Mouse (Mus musculus) adrenal gland, adult (tissue): ENCODE measurements at regions not wholly inside any gene's neighbourhood (a gene's known extent, or its start where the extent isn't known, plus 50 kb on each side); places are given as distances from the start of the nearest gene placed in this dataset.

Experiments
- DNase-seq, 2 experiments: peaks; one replicate each; pipeline ENCODE4 v3.0.0; 2022 to 2023; ENCODE audit warnings: low spot score in 1 of 2; ENCODE audit not compliant: inconsistent age in 2 of 2

DNA sequence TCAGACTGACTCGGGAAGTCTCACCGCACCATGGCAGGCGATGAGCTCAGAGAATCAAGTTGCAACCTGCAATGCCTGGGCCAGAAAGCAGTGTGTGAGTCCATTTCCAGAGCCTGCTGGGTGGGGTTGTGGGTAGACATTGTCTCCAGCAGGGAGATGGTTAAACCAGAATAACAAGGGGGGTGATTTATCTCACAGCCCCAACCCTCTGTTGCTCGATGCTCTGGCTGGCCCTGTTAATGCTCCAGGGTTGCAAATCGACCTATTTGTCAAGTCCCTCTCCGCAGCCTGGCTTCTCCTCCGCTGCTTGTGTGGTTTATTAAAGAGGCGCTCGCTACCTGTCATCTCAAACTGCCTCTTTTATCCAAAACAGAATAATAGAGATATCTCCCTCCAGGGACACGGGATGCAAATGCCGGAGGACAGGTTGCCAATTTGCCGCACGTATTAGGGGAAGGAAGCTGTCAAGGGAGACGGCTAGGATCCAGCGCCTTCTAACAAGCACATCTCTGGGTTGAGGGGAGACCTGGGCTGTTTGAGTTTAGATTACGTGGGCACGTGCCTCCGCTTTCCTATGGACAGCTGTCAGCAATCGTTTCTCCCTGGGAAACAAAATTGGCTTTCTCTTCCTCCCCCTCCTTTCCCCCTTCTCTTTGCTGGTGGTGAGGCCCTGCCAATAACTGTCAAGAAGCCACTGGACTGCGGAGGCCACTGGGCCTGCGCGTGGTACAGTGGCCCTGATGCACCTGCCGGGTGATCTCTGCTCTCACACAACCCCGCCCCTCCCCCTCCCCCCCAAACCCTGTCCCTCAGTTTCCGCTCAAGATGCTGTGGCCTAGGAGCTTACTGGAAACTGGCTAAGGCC lies 57.4 kb upstream of the Pitx1 start:
- DNase-seq = no peak

DNA sequence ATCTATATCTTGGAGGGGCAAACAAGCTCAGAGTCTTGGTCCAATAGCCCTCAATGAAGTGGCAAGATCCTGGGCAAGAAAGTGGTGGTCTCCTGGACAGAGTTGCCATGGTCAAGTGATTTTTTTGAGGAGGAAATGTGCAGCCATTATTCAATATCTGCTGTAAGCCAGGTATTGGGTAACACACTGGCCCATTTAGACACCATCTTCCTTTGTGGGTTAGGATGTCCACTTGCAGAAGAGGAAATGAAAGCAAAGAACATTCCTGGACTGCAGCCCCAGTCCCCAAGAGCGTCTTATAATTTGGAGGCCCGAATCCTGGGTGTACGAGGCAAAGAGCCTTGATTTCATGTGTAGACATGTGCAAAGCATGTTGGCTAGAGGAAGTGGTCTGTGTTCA lies 56.3 kb upstream of the Pitx1 start:
- no peak for DNase-seq

DNA sequence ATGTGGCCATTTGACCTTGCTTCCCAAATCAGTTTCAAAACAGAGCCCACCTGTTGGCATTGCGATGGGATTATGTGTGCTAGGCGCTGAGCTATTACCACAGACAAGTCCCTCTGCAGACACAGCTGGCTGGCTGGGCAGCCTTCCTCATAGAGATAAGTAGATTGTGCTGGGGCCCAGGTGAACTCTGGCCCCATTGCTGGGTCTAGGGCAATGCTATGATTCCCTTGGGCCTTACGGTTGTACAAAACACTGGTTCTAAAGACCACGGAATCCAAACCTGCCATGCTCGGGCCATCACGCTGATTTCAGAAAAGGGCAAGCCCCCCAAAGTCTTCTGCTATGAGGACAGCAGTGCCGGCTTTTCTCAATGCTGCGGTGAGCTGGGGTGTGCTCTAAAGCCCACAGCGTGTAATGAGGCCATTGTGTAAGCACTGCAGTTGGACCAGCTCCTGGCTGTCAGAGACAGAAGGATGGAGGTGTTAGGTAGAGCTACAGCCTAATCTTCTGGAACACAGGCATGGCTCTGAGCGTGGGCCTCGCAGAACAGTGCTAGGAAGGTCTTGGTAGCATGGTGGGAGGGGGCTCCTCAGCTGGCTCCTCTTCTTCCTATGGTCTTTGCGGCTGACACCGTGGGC lies 51.2 kb upstream of the Pitx1 start:
- no peak for DNase-seq
